Mouse (Mus musculus): ENCODE results near the gene Slc17a8. TPM values are rescaled to one million over a fixed set of nuclear protein-coding genes. Genes with fewer than 3 reads are reported as not detected.

Gene Slc17a8
- polyA plus RNA-seq, 1 experiment from 2014 or later, result 0.14 TPM

DNA sequence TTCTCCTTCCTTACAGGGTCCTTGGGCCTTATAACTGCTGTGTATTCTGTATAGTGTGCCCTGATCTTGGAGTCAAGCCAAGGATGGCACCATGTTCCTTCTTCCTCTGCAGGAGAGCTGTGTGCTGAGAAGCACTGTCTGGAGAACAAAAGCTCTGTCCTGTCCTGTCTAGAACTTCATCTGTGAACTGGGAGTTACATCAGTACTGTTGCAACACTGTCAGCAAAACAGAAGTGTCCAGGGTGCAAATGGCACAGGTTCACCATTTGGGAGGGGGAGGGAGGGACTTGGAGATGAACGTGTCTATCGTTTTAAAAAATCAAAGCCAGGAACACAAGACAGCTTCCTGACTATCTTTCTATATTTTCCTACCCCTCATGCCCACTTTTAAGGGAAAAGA, 89.1 kb downstream of the Slc17a8 start:
- DNase-seq (ENCODE audit: low spot score), result no peak

GRCm38 (mm10) chr10:89531194-89531634, 89.8 kb downstream of the Slc17a8 start:
- no peak for DNase-seq (ENCODE audit: low spot score)

DNA sequence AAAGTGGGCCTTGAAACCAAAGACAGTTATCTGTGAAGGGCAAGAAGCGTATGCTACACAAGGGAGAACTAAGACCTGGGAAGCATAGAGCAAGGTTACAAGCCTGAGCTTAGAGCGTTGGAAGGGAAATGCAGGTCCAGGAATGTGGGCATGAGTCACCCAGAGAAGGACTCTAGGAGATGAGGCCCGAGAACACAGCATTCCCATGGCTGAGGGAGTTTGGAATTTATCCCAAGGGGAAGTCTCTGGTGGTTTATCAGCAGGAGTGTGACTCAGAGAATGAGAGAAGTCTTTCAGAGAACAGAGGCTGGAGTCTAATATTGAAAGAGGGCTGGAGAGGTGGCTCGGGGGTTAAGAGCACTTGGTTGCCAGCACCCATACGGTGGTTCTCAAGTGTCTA, 94.0 kb downstream of the Slc17a8 start:
- DNase-seq (ENCODE audit: low spot score), result no peak

DNA sequence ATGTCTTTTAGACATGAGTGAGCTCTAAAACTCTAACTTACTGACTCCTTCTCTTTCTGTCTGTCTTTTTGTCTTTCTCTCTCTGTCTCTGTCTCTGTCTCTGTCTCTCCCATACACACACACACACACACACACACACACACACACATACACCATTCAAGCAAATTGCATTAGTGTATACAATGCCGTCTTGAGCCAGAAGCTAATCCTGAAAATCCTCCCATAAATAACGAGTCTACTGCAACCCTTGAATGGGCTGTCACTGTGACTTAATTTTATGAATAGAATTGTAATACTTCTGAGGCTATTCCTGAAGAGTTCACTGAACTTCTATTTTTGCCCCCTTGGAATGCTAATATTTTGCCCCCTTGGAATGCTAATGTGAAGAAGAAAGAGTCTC, 95.2 kb downstream of the Slc17a8 start:
- no peak for DNase-seq (ENCODE audit: low spot score)

Other genes starting within 250 kb of the Slc17a8 start
- 7.9 and 10.4 TPM in 2 replicates for gene Gas2l3, start 177.3 kb downstream of the Slc17a8 start, polyA plus RNA-seq (2015; fragmentation: Nextera tagmentation; extraction: Ambion mirVana)
- gene Nr1h4, start 87.7 kb downstream of the Slc17a8 start, polyA plus RNA-seq (2015; fragmentation: Nextera tagmentation; extraction: Ambion mirVana), result 0.20 and 0.30 TPM in 2 replicates
- gene Scyl2, start 65.0 kb upstream of the Slc17a8 start, polyA plus RNA-seq (2015; fragmentation: Nextera tagmentation; extraction: Ambion mirVana), result 6.9 and 9.9 TPM in 2 replicates
- 58.7 and 63.8 TPM in 2 replicates for gene Actr6, start 111.0 kb upstream of the Slc17a8 start, polyA plus RNA-seq (2015; fragmentation: Nextera tagmentation; extraction: Ambion mirVana)
- gene Uhrf1bp1l, start 123.7 kb upstream of the Slc17a8 start, polyA plus RNA-seq (2015; fragmentation: Nextera tagmentation; extraction: Ambion mirVana), result 21.8 and 27.1 TPM in 2 replicates

Data from thymus, postnatal 0 days (tissue).